Mouse (Mus musculus) lung, postnatal 0 days (tissue): Measurements from ENCODE around the gene Hoxb3.

Source experiments
- CTCF ChIP-seq: IDR thresholded peaks from 2 replicates; pipeline ENCODE4 v1.5.1; 2016; ENCODE audit warnings: antibody characterized with exemption, mild to moderate bottlenecking
- EP300 ChIP-seq: IDR thresholded peaks from 2 replicates; pipeline ENCODE4 v1.6.1; 2016; ENCODE audit warnings: antibody characterized with exemption, mild to moderate bottlenecking, control low read depth

- no peak for TF ChIP-seq CTCF
- no peak for TF ChIP-seq EP300
Measured at GRCm38 (mm10) chr11:96317608-96318367, 5.3 kb upstream of the Hoxb3 start, which contains the start of gene Hoxb4.
